Mouse (Mus musculus) telencephalon, adult 2 months (tissue): ENCODE measurements around the gene Itga5.

Source experiments
- DNase-seq: peaks from one replicate; pipeline ENCODE4 v3.0.0-alpha.2; 2011; ENCODE audit warnings: low read depth, low spot score

Itga5 gene

GRCm38 (mm10) chr15:103365471-103366375, 840 bp downstream of the Itga5 start:
- DNase-seq: no peak

- no peak for DNase-seq
These were observed 1.8 kb downstream of the Itga5 start for GRCm38 (mm10) chr15:103364761-103365160.

GRCm38 (mm10) chr15:103363809-103364208, 2.8 kb downstream of the Itga5 start:
- no peak for DNase-seq

- DNase-seq: no peak
These were observed 3.6 kb downstream of the Itga5 start for GRCm38 (mm10) chr15:103362950-103363349.

- no peak for DNase-seq
These were observed 4.2 kb downstream of the Itga5 start for GRCm38 (mm10) chr15:103362333-103362732.

- DNase-seq: no peak
These were observed 5.3 kb downstream of the Itga5 start for GRCm38 (mm10) chr15:103361269-103361668.

- DNase-seq: no peak
These were observed 6.5 kb downstream of the Itga5 start for GRCm38 (mm10) chr15:103359869-103360602.

- DNase-seq: no peak
These were observed 7.4 kb downstream of the Itga5 start for GRCm38 (mm10) chr15:103359122-103359510.

- no peak for DNase-seq
These were observed 8.1 kb downstream of the Itga5 start for GRCm38 (mm10) chr15:103358278-103359121.

GRCm38 (mm10) chr15:103357817-103358216, 8.7 kb downstream of the Itga5 start:
- no peak for DNase-seq

- no peak for DNase-seq
These were observed 10.4 kb downstream of the Itga5 start for GRCm38 (mm10) chr15:103356130-103356529.

- DNase-seq: no peak
These were observed 11.1 kb downstream of the Itga5 start for GRCm38 (mm10) chr15:103355420-103355819.

GRCm38 (mm10) chr15:103354690-103355089, 11.9 kb downstream of the Itga5 start:
- no peak for DNase-seq

GRCm38 (mm10) chr15:103353511-103354256, 12.9 kb downstream of the Itga5 start:
- DNase-seq: no peak

- DNase-seq: no peak
These were observed 13.7 kb downstream of the Itga5 start for GRCm38 (mm10) chr15:103352856-103353255.

GRCm38 (mm10) chr15:103347275-103347684, 19.3 kb downstream of the Itga5 start:
- peak; percentile 51 for DNase-seq

GRCm38 (mm10) chr15:103345789-103346188, 20.8 kb downstream of the Itga5 start:
- DNase-seq: no peak

- DNase-seq: no peak
These were observed 23.0 kb downstream of the Itga5 start for GRCm38 (mm10) chr15:103343556-103343955.

GRCm38 (mm10) chr15:103343008-103343407, 23.6 kb downstream of the Itga5 start:
- no peak for DNase-seq

GRCm38 (mm10) chr15:103342415-103342814, 24.1 kb downstream of the Itga5 start:
- DNase-seq: peak; percentile 83

- no peak for DNase-seq
These were observed 25.0 kb downstream of the Itga5 start for GRCm38 (mm10) chr15:103341547-103341946.
